Comparison of ENCODE assay signal across 13 mouse cellular contexts in genomic region chr5:114685986-114686385, GRCm38 (mm10). TPM values are rescaled to one million over a fixed set of nuclear protein-coding genes. Genes with fewer than 3 reads are reported as not detected.
"Had no signal": no experiment of that assay in that cellular context is flagged by ENCODE, and none has a peak within 500 bp of the region (broad histone marks: within the 10 kb centered on the region; RNA-seq: fewer than 3 reads in every experiment).

No protein-coding gene starts in this region.

- H3K4me3 ChIP-seq: lung, embryonic 15.5 days; megakaryocyte, embryonic 14.5 days; midbrain, embryonic 13.5 days; midbrain, embryonic 15.5 days; neural tube, embryonic 12.5 days; stomach, embryonic 15.5 days had no signal

- DNase-seq: lung, adult 2 months; right cerebral cortex, postnatal 14 days; thymus, adult 2 months; thymus, postnatal 25 days; thymus, postnatal 4 days had no signal

- H3K27ac ChIP-seq: lung, embryonic 15.5 days; macrophage; midbrain, embryonic 13.5 days; midbrain, embryonic 15.5 days; neural tube, embryonic 12.5 days; stomach, embryonic 15.5 days had no signal

RNA-seq across cellular contexts. Expression of gene Trpv4, which starts 27.8 kb away (rescaled TPM):
- total RNA-seq: monocyte, adult 5-6 weeks had no signal
